Mouse (Mus musculus) forebrain, embryonic 13.5 days (tissue): Measurements from ENCODE around the gene Heca. TPM values are rescaled to one million over a fixed set of nuclear protein-coding genes. Genes with fewer than 3 reads are reported as not detected.
A peak's percentile ranks its signal among the peaks of the same experiment; 100 is the strongest.
"Not testable (repeated sequence)": the region's sequence is repeated elsewhere in the genome, so short reads cannot be mapped to it uniquely, and the experiment has no call there.

Source experiments
- ATAC-seq: fragments of 200-750 bp; cut with Nextera tagmentation; 2 replicates; pipeline ENCODE4 v1.8.0; 2017
- H3K27ac ChIP-seq: fragments of 300-500 bp; sonication (generic); 2 replicates; pipeline ENCODE4 v1.5.1; 2015; ENCODE audit warnings: inconsistent platforms, mild to moderate bottlenecking, moderate library complexity
- H3K27me3 ChIP-seq: fragments of 300-500 bp; sonication (generic); 2 replicates; pipeline ENCODE4 v1.6.1; 2015; ENCODE audit warnings: mild to moderate bottlenecking, inconsistent platforms
- H3K36me3 ChIP-seq: fragments of 300-500 bp; sonication (generic); 2 replicates; pipeline ENCODE4 v1.6.1; 2015; ENCODE audit warnings: mild to moderate bottlenecking, inconsistent platforms; ENCODE audit not compliant: poor library complexity, severe bottlenecking
- H3K4me1 ChIP-seq: fragments of 300-500 bp; sonication (generic); 2 replicates; pipeline ENCODE4 v1.6.1; 2015; ENCODE audit warnings: inconsistent platforms
- H3K4me2 ChIP-seq: fragments of 300-500 bp; sonication (generic); 2 replicates; pipeline ENCODE4 v1.6.1; 2015; ENCODE audit warnings: inconsistent platforms, mild to moderate bottlenecking, moderate library complexity
- H3K4me3 ChIP-seq: fragments of 300-500 bp; sonication (generic); 2 replicates; pipeline ENCODE4 v1.5.1; 2015; ENCODE audit warnings: mild to moderate bottlenecking, inconsistent platforms
- H3K9ac ChIP-seq: fragments of 300-500 bp; sonication (generic); 2 replicates; pipeline ENCODE4 v1.6.1; 2015; ENCODE audit warnings: mild to moderate bottlenecking, inconsistent platforms
- H3K9me3 ChIP-seq: fragments of 300-500 bp; sonication (generic); replicated peaks from 2 replicates; pipeline ENCODE4 v1.6.1; 2016; ENCODE audit warnings: inconsistent platforms
- WGBS: fragments of 180-500 bp; shearing (Covaris S2); methylation state at CpG from one replicate; pipeline ENCODE4 v1.1.7; 2015; 5-methylcytosine and 5-hydroxymethylcytosine counted together
- polyA plus RNA-seq: library from polyadenylated mRNA; unstranded; fragments of >200 nt; fragmentation: Nextera tagmentation; extraction: Ambion mirVana; gene quantifications from 2 replicates; pipeline ENCODE4 v1.2.1, GENCODE M21; 2015

Heca gene
- polyA plus RNA-seq, 1 experiment from 2014 or later = 4.2 TPM

DNA sequence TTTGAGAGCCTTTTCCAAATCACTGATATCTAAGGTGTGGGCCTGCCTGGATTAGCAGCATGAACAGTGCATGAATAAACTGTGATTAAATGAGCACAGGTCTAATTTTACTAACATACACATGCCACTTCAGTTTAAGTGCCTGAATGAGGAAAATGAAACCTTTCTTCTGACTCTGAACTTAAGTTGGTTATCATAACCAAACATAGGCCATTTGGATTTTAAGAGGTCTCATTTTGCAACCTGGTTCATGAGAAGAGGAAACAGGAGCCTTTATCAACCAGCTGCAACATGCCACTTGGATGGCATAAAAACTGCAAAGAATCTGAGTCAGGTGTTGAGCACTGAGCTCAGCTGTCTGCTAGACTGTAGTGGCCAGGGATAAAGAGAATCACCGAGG lies 16.7 kb downstream of the Heca start:
- 71% methylated on average over 1 of the region's 1 CpGs for WGBS
- Histone ChIP-seq H3K4me3 (no peak overlapping the region), H3K9me3 (no peaks in the 10 kb centered on the region), H3K4me2 (no peak overlapping the region), H3K36me3 (peaks cover 3% of the 10 kb centered on the region; the same call in 1 of the 2 replicates), H3K4me1 (peaks cover 21% of the 10 kb centered on the region), H3K9ac (no peak overlapping the region), H3K27me3 (no peaks in the 10 kb centered on the region), H3K27ac (peak overlapping the region; percentile 10; the same call in 1 of the 2 replicates)
- no peak for ATAC-seq

DNA sequence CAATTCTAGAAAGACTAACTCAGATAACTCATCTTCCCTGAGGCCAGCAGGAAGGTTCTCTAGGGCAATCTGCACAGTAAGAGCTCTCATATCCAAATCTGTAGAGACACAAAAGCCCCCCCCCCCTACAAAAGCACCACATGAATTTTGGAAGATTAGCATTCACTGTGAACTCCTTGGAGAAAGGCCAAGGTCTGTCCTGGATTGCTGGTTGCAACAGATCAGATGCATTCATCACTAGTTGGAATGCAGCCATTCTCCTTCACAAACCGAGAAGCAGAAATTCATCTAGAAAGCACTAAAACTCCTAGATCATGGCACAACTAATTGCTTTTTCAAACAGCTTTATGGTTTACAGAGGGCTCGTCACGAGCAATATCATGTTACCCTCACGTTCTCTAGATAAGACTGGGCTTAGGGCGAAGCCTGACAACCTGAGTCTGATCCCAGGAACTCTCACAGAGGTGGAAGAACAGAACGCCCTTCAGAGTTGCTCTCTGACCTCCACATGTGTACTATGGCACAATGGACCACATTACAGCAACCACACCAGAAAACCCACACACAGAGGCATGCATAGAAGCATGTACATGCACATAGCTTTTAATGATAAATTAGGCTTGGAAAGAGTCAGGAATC lies 17.3 kb downstream of the Heca start:
- ATAC-seq = peak; percentile 76
- 44% methylated on average over 6 of the region's 6 CpGs for WGBS
- H3K4me1 ChIP-seq = peaks cover 21% of the 10 kb centered on the region
- peak overlapping the region; percentile 57; the same call in 1 of the 2 replicates for H3K27ac ChIP-seq
- H3K27me3 ChIP-seq = no peaks in the 10 kb centered on the region
- H3K36me3 ChIP-seq = no peaks in the 10 kb centered on the region
- no peak overlapping the region for H3K9ac ChIP-seq
- H3K9me3 ChIP-seq = no peaks in the 10 kb centered on the region
- 0 out of 2 replicates have a peak overlapping the region, but pooled peaks have one; percentile 4 for H3K4me2 ChIP-seq
- H3K4me3 ChIP-seq = no peak overlapping the region

DNA sequence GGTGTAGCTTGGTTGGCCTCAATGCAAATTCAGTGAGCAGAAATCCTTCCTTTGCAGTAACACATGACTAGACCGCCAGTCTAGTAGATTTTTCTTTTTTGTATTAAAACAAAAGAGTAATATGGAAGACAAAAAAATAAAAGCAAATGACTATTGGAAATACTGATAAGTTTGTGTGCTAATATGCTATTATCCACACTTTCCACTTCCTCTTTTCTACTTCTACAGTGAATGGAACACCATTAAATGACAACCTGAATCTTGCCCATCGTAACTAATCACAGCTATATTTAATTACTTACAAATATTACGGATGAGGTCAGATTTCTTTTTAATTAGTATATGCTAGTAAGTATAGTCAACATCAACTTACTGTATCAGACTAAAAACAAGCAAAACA lies 22.7 kb downstream of the Heca start:
- ATAC-seq = no peak

DNA sequence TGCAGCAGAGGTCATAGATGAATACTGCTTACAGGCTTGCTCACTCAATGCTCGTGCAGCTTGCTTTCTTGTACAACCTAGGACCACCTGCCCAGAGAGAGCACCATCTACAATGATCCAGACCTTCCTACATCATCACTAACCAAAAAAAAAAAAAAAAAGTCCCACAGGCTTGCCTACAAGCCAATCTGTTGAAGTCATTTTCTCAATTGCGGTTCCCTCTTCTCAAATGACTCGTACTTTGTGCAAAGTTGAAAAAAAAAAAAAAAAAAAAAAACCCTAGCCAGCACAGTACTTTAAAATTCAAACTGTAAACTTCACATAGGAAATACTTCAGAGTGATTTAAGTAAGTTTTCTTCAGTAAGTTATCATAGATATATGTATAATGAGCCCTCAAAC lies 23.7 kb downstream of the Heca start:
- 86% methylated on average over 3 of the region's 3 CpGs for WGBS

More for the DNA sequence above, 22.7 kb downstream of the Heca start:
- H3K27me3 ChIP-seq = no peaks in the 10 kb centered on the region
- H3K36me3 ChIP-seq = no peaks in the 10 kb centered on the region
- no peak overlapping the region for H3K4me3 ChIP-seq
- no peak overlapping the region for H3K4me2 ChIP-seq
- H3K4me1 ChIP-seq = peaks cover 5% of the 10 kb centered on the region
- no peaks in the 10 kb centered on the region for H3K9me3 ChIP-seq
- H3K27ac ChIP-seq = no peak overlapping the region
- 93% methylated on average over 3 of the region's 3 CpGs for WGBS
- H3K9ac ChIP-seq = no peak overlapping the region

DNA sequence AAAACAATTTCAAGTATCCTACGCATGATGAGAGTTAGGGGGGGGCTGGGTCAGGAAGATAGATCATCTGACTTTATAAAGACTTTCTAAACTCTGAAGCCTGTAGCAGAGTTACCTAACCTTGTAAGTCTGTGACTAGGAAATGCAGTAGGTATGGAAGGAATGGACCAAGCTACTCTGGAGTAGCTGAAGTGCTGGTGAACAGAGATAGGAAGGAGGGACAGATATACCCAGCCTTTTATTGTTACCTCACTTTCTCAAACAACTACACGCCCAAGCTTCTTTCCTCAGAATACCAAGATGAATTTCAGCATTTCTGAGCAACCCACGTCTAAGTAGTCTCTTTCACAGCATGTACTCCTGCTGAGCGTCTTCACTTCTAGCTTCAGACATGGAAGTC lies 26.5 kb downstream of the Heca start:
- Histone ChIP-seq H3K27me3 (no peaks in the 10 kb centered on the region), H3K4me2 (no peak overlapping the region), H3K27ac (no peak overlapping the region), H3K9me3 (no peaks in the 10 kb centered on the region), H3K4me1 (no peaks in the 10 kb centered on the region), H3K9ac (no peak overlapping the region), H3K36me3 (no peaks in the 10 kb centered on the region), H3K4me3 (no peak overlapping the region)
- no peak for ATAC-seq
- 75% methylated on average over 4 of the region's 4 CpGs for WGBS

More for the DNA sequence above, 23.7 kb downstream of the Heca start:
- ATAC-seq = no peak
- Histone ChIP-seq H3K4me1 (no peaks in the 10 kb centered on the region), H3K4me2 (no peak overlapping the region), H3K4me3 (no peak overlapping the region), H3K27ac (no peak overlapping the region), H3K27me3 (no peaks in the 10 kb centered on the region), H3K9me3 (no peaks in the 10 kb centered on the region), H3K36me3 (no peaks in the 10 kb centered on the region), H3K9ac (no peak overlapping the region)

DNA sequence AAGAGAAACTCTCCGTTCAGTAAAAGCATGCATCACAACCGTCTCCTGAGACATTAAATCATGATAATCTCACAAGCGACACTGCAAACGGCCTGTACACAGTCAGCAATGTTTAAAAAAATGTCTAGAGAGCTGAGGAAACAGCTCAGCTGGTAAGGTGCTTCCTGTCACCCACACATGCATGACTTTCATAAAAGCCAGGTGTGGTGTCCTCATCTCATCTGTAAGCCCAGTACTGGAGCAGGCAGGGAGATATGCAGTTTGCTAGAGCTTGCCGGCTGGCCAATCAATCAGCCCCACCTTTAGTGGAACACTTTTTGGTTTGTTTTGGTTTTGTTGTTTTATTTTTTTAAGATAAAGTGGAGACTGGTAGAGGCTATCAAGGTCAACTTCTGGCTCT lies 27.9 kb downstream of the Heca start:
- peaks cover 9% of the 10 kb centered on the region for H3K36me3 ChIP-seq
- no peaks in the 10 kb centered on the region for H3K4me1 ChIP-seq
- no peak overlapping the region for H3K27ac ChIP-seq
- no peak for ATAC-seq
- no peak overlapping the region for H3K4me3 ChIP-seq
- WGBS = 92% methylated on average over 5 of the region's 5 CpGs
- no peak overlapping the region for H3K4me2 ChIP-seq
- no peak overlapping the region for H3K9ac ChIP-seq
- no peaks in the 10 kb centered on the region for H3K27me3 ChIP-seq
- H3K9me3 ChIP-seq = no peaks in the 10 kb centered on the region

DNA sequence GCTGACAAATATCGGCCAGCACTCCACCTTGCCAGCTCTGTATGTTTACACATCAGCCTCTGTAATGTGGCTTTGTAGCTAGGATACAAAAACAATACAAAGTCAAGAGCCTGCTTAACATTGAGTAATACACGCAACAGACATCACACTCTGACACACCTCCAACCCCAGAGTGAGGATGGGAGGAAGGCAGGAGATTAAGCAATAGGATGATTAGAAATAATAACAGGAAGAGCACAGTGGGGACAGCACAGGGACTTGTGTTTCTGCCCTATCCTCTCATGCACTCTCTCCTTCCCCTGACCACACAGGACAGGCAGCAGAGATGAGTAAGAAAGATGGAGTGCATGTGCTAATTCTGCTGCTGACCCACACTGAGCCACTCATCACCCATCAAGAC lies 28.8 kb downstream of the Heca start:
- H3K27ac ChIP-seq = no peak overlapping the region
- H3K9ac ChIP-seq = no peak overlapping the region
- no peaks in the 10 kb centered on the region for H3K9me3 ChIP-seq
- no peak overlapping the region for H3K4me3 ChIP-seq
- ATAC-seq = no peak
- 77% methylated on average over 2 of the region's 2 CpGs for WGBS
- H3K36me3 ChIP-seq = peaks cover 12% of the 10 kb centered on the region
- H3K4me1 ChIP-seq = no peaks in the 10 kb centered on the region
- no peaks in the 10 kb centered on the region for H3K27me3 ChIP-seq
- H3K4me2 ChIP-seq = no peak overlapping the region

DNA sequence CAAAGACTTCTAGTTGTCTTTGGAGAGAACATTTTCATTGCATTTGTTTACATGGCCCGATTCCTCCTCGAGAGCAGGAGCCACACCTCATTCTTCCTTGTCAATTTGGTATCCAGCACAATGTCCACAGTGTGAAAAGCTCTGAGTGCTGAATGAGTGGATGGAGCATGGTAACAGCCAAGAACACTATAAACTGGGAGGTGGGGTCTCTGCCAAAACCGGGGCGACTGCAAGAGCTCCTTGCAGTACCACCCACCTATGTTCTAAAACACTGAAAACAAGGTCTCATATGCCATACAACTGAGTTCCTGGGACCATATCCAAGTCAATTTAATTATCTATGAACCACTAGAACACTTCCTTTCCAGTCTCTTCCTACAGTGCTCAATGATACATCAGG lies 39.1 kb downstream of the Heca start:
- H3K27me3 ChIP-seq = no peaks in the 10 kb centered on the region
- no peak overlapping the region for H3K27ac ChIP-seq
- H3K9me3 ChIP-seq = no peaks in the 10 kb centered on the region
- H3K4me1 ChIP-seq = no peaks in the 10 kb centered on the region
- no peak overlapping the region for H3K4me2 ChIP-seq
- 88% methylated on average over 4 of the region's 4 CpGs for WGBS
- no peak overlapping the region for H3K9ac ChIP-seq
- H3K36me3 ChIP-seq = peaks cover 32% of the 10 kb centered on the region
- no peak overlapping the region for H3K4me3 ChIP-seq
- no peak for ATAC-seq

DNA sequence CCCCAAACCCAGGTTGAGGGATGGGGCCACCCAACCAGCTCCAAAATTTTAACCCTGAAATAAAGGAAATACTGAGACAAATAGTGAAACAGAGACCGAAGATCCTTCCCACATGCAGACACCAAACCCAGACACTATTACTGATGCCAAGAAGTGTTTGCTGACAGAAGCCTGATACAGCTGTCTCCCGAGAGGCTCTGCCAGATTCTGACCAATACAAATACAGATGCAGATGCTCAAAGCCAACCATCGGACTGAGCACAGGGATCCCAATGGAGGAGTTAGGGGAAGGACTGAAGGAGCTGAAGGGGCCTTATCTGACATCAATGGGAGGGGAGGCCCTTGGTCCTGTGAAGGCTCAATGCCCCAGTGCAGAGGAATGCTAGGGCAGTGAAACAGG lies 41.5 kb downstream of the Heca start:
- WGBS = 86% methylated on average over 3 of the region's 3 CpGs
- H3K27me3 ChIP-seq, H3K27ac ChIP-seq, ATAC-seq, H3K9me3 ChIP-seq, H3K4me2 ChIP-seq, H3K4me3 ChIP-seq, H3K4me1 ChIP-seq, H3K9ac ChIP-seq: not testable (repeated sequence)
- peaks cover 40% of the 10 kb centered on the region for H3K36me3 ChIP-seq

DNA sequence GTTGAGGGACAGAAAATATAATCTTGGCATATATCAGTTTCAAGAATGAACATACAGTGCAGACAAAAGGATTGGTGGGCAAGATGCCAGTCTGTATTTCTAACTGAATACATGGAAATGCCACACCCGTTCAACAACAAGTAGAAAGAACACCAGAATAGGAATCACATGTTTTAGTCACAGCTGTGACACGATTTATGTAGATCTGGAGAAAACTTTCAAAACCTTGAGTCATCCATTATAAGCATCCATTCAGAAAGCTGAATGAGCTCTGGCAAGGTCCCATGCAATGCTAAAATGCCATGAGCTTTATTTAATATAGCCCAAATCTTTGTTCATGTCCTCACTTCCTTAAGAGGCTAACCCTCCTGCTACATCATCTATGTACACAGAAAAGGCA lies 44.4 kb downstream of the Heca start:
- Histone ChIP-seq H3K9me3 (no peaks in the 10 kb centered on the region), H3K27me3 (no peaks in the 10 kb centered on the region), H3K9ac (no peak overlapping the region), H3K4me2 (no peak overlapping the region), H3K4me1 (no peaks in the 10 kb centered on the region), H3K27ac (no peak overlapping the region), H3K36me3 (peaks cover 41% of the 10 kb centered on the region), H3K4me3 (no peak overlapping the region)
- WGBS = 90% methylated on average over 2 of the region's 2 CpGs
- ATAC-seq = no peak

DNA sequence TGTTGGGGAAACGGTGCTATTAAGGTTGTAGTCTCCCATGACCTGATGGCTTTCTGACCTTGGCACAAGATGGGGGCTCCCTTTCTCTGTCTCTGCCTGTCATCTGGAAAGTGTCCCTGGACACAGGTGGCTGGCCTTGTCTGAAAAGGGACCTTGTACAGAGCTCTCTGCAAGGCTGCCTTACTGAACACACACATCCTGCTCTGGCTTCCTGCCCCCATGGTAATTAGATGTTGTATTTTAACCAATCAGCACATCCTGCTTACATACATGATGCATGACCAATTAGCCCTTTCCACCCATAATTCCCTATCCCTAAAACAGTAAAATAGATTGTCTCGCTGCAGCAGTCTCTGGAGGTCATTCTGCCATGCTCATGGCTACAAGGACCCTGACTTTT lies 67.1 kb downstream of the Heca start:
- no peaks in the 10 kb centered on the region for H3K9me3 ChIP-seq
- no peaks in the 10 kb centered on the region for H3K36me3 ChIP-seq
- no peaks in the 10 kb centered on the region for H3K4me1 ChIP-seq
- H3K4me2 ChIP-seq = no peak overlapping the region
- no peak overlapping the region for H3K4me3 ChIP-seq
- no peak overlapping the region for H3K27ac ChIP-seq
- H3K9ac ChIP-seq = no peak overlapping the region
- WGBS = 93% methylated on average over 2 of the region's 2 CpGs
- no peaks in the 10 kb centered on the region for H3K27me3 ChIP-seq
- no peak for ATAC-seq

DNA sequence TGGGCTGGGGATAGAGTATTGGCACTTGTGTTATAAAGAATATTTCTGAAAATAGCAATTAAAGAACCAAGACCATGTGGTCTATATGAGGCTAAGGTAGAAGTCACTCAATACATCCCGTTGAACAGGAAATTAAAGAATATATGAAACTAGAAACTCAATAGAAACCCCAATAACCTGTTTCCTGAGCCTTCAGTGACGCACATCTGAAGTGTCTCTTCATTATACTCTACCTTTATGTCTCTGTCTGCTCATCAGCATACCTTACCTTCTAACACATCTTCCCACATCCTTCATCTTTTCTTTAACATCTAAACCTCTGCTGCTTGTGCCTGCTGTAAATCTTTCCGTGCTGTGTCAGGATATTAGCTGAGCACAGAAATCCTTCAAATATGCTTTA lies 67.8 kb downstream of the Heca start:
- Histone ChIP-seq H3K9ac (no peak overlapping the region), H3K4me3 (no peak overlapping the region), H3K27ac (no peak overlapping the region), H3K4me1 (no peaks in the 10 kb centered on the region), H3K9me3 (no peaks in the 10 kb centered on the region), H3K36me3 (no peaks in the 10 kb centered on the region), H3K27me3 (no peaks in the 10 kb centered on the region), H3K4me2 (no peak overlapping the region)
- no peak for ATAC-seq
- WGBS = 91% methylated on average over 3 of the region's 3 CpGs
